ENCODE assay signal across 29 mouse cellular contexts in the genomic region with DNA sequence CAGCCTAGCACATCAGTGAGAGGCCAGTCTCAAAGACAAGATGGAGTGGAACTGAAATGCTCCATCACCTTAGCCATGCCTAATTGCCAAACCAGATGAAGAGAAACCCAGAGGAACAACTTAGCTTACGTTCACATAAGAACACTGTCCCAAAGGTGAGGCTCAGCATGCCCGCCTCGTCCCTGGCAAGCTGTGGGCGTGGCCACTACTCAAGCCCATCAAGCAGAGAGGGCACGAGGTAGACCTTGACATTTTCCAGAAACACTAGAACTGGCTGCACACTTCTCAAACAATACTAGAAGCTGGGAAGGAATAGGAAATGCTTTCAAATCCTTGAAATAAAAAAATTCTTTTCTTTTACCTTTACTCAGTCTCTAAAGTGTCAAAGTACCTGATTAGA. TPM values are rescaled to one million over a fixed set of nuclear protein-coding genes. Genes with fewer than 3 reads are reported as not detected.
DNase-seq lines count a peak whose midpoint lies in the region; ATAC-seq and TF ChIP-seq lines count a peak whose summit lies in the region.
"Had no signal": no experiment of that assay in that cellular context is flagged by ENCODE, and none has a peak within 500 bp of the region (broad histone marks: within the 10 kb centered on the region; RNA-seq: fewer than 3 reads in every experiment).

No protein-coding gene starts in this region.

- no peaks in the 10 kb centered on the region for H3K9me3 ChIP-seq in hindbrain, postnatal 0 days (ENCODE audit: low read length)
- H3K9me3 ChIP-seq: embryonic facial prominence, embryonic 10.5 days; embryonic facial prominence, embryonic 15.5 days; forebrain, embryonic 12.5 days; heart, embryonic 15.5 days; intestine, embryonic 15.5 days; limb, embryonic 10.5 days; limb, embryonic 15.5 days; liver, embryonic 13.5 days; midbrain, embryonic 15.5 days; neural tube, embryonic 15.5 days; stomach, embryonic 15.5 days had no signal

- H3K36me3 ChIP-seq in hindbrain, postnatal 0 days (ENCODE audit: insufficient read depth, low read length), result no peaks in the 10 kb centered on the region
- H3K36me3 ChIP-seq: embryonic facial prominence, embryonic 15.5 days; forebrain, embryonic 12.5 days; heart, embryonic 15.5 days; intestine, embryonic 15.5 days; limb, embryonic 15.5 days; midbrain, embryonic 15.5 days; neural tube, embryonic 15.5 days; stomach, embryonic 15.5 days had no signal

- peak; percentile 79 to 86 for DNase-seq in adrenal gland, adult (ENCODE audit: inconsistent age in 2 of 2, low spot score in 1 of 2)
- DNase-seq in adrenal gland, postnatal 4 days (ENCODE audit: low spot score in 2 of 2), result no peak
- peak; percentile 7 for DNase-seq in kidney, postnatal 14 days
- no peak for DNase-seq in kidney, adult 8-10 months
- peak; percentile 75 for DNase-seq in adrenal gland, adult 2 months
- DNase-seq in adrenal gland, postnatal 36 days, result peak; percentile 68 to 76
- DNase-seq in hindbrain, postnatal 0 days (ENCODE audit: low spot score), result no peak
- DNase-seq: cerebellum, adult 2 months; cerebellum, postnatal 25 days; forebrain, postnatal 0 days; gastrocnemius, postnatal 10 days; layer of hippocampus, adult 9-11 months; liver, embryonic 13.5 days; lung, adult 18-20 months; lung, postnatal 14 days; retina, postnatal 1 day; right cerebral cortex, postnatal 14 days; thymus, postnatal 14 days had no signal

- ATAC-seq in hindbrain, postnatal 0 days, result no peak
- ATAC-seq: forebrain, postnatal 0 days; hindbrain, embryonic 16.5 days; intestine, embryonic 15.5 days; midbrain, embryonic 15.5 days had no signal

- no peak overlapping the region for H3K9ac ChIP-seq in hindbrain, postnatal 0 days (replicated peaks; ENCODE audit: low read length)
- H3K9ac ChIP-seq: embryonic facial prominence, embryonic 15.5 days; forebrain, embryonic 12.5 days; forebrain, postnatal 0 days; heart, embryonic 15.5 days; intestine, embryonic 15.5 days; limb, embryonic 15.5 days; liver, embryonic 13.5 days; midbrain, embryonic 15.5 days; neural tube, embryonic 15.5 days; stomach, embryonic 15.5 days had no signal

- no peak overlapping the region for H3K4me2 ChIP-seq in hindbrain, postnatal 0 days (ENCODE audit: low read depth, low read length)
- H3K4me2 ChIP-seq: embryonic facial prominence, embryonic 15.5 days; forebrain, embryonic 12.5 days; heart, embryonic 15.5 days; intestine, embryonic 15.5 days; limb, embryonic 15.5 days; liver, embryonic 13.5 days; midbrain, embryonic 15.5 days; neural tube, embryonic 15.5 days; stomach, embryonic 15.5 days had no signal

- no peak for TF ChIP-seq CTCF in hindbrain, postnatal 0 days (IDR thresholded peaks at IDR 0.05; ENCODE audit: low read depth)

- H3K27me3 ChIP-seq in hindbrain, postnatal 0 days (ENCODE audit: insufficient read depth, low read length), result no peaks in the 10 kb centered on the region
- H3K27me3 ChIP-seq: embryonic facial prominence, embryonic 15.5 days; forebrain, embryonic 12.5 days; heart, embryonic 15.5 days; intestine, embryonic 15.5 days; limb, embryonic 15.5 days; liver, embryonic 13.5 days; midbrain, embryonic 15.5 days; neural tube, embryonic 15.5 days; stomach, embryonic 15.5 days had no signal

- H3K4me3 ChIP-seq in hindbrain, postnatal 0 days (ENCODE audit: low read length), result no peak overlapping the region
- H3K4me3 ChIP-seq: embryonic facial prominence, embryonic 10.5 days; embryonic facial prominence, embryonic 15.5 days; forebrain, embryonic 12.5 days; heart, embryonic 15.5 days; intestine, embryonic 15.5 days; limb, embryonic 10.5 days; limb, embryonic 15.5 days; liver, embryonic 13.5 days; midbrain, embryonic 15.5 days; neural tube, embryonic 15.5 days; stomach, embryonic 15.5 days had no signal

- H3K27ac ChIP-seq in hindbrain, postnatal 0 days, result no peak overlapping the region
- H3K27ac ChIP-seq: embryonic facial prominence, embryonic 10.5 days; embryonic facial prominence, embryonic 15.5 days; forebrain, embryonic 12.5 days; heart, embryonic 15.5 days; intestine, embryonic 15.5 days; limb, embryonic 10.5 days; limb, embryonic 15.5 days; liver, embryonic 13.5 days; midbrain, embryonic 15.5 days; neural tube, embryonic 15.5 days; stomach, embryonic 15.5 days had no signal

- WGBS in hindbrain, postnatal 0 days, result 80% methylated on average over 5 of the region's 5 CpGs

- H3K4me1 ChIP-seq in hindbrain, postnatal 0 days (ENCODE audit: insufficient read depth, low read length), result peaks cover 12% of the 10 kb centered on the region

RNA-seq across cellular contexts. Expression of a gene that starts 5.0 kb away (rescaled TPM):
- total RNA-seq in adrenal gland, postnatal 4 days (2021), result 10 to 100 TPM; 40.6 to 41.6 TPM
- total RNA-seq in adrenal gland, adult 2 months (2021), result 10 to 100 TPM; 48.4 to 65.3 TPM
- 18.1 and 27.4 TPM in 2 replicates for polyA plus RNA-seq in adrenal gland, adult 2 months (2012; rRNA removed)
- total RNA-seq in adrenal gland, postnatal 36 days (2021), result 10 to 100 TPM; 57.0 to 58.8 TPM
- 8.8 and 17.4 TPM in 2 replicates for total RNA-seq in hindbrain, postnatal 0 days (2014; rRNA removed)
- 20.6 and 22.3 TPM in 2 replicates for polyA plus RNA-seq in hindbrain, postnatal 0 days (2015; fragmentation: Nextera tagmentation; extraction: Ambion mirVana)

Comparison
In these comparisons a context has a peak if more than half of its experiments do, and no peak if none do; other contexts are left out.
1. DNase-seq: peak in adrenal gland, adult (2 of 2), kidney, postnatal 14 days (single experiment), adrenal gland, adult 2 months (single experiment) and adrenal gland, postnatal 36 days (2 of 2); none in adrenal gland, postnatal 4 days (0 of 2), kidney, adult 8-10 months (0 of 2) and hindbrain, postnatal 0 days (single experiment).